Mouse (Mus musculus) embryonic facial prominence, embryonic 15.5 days (tissue): ENCODE data around the gene Ceacam20. TPM values are rescaled to one million over a fixed set of nuclear protein-coding genes. Genes with fewer than 3 reads are reported as not detected.
"Not testable (repeated sequence)": the region's sequence is repeated elsewhere in the genome, so short reads cannot be mapped to it uniquely, and the experiment has no call there.

ENCODE experiments used
- ATAC-seq: fragments of 200-750 bp; cut with Nextera tagmentation; 2 replicates; pipeline ENCODE4 v1.8.0; 2017; ENCODE audit warnings: low read depth, moderate TSS enrichment; ENCODE audit not compliant: insufficient number of reproducible peaks, low FRiP score, low TSS enrichment
- H3K27ac ChIP-seq: fragments of 300-500 bp; sonication (generic); replicated peaks from 2 replicates; pipeline ENCODE4 v1.5.1; 2015; ENCODE audit warnings: mild to moderate bottlenecking, inconsistent platforms
- H3K27me3 ChIP-seq: fragments of 300-500 bp; sonication (generic); 2 replicates; pipeline ENCODE4 v1.6.1; 2015; ENCODE audit warnings: inconsistent platforms
- H3K36me3 ChIP-seq: fragments of 300-500 bp; sonication (generic); 2 replicates; pipeline ENCODE4 v1.6.1; 2015; ENCODE audit warnings: mild to moderate bottlenecking, inconsistent platforms
- H3K4me1 ChIP-seq: fragments of 300-500 bp; sonication (generic); 2 replicates; pipeline ENCODE4 v1.6.1; 2015; ENCODE audit warnings: inconsistent platforms
- H3K4me2 ChIP-seq: fragments of 300-500 bp; sonication (generic); replicated peaks from 2 replicates; pipeline ENCODE4 v1.6.1; 2015; ENCODE audit warnings: mild to moderate bottlenecking, inconsistent platforms
- H3K4me3 ChIP-seq: fragments of 300-500 bp; sonication (generic); replicated peaks from 2 replicates; pipeline ENCODE4 v1.5.1; 2015; ENCODE audit warnings: mild to moderate bottlenecking, inconsistent platforms
- H3K9ac ChIP-seq: fragments of 300-500 bp; sonication (generic); 2 replicates; pipeline ENCODE4 v1.6.1; 2015; ENCODE audit warnings: inconsistent platforms
- H3K9me3 ChIP-seq: fragments of 300-500 bp; sonication (generic); replicated peaks from 2 replicates; pipeline ENCODE4 v1.6.1; 2016; ENCODE audit warnings: inconsistent platforms
- WGBS: fragments of 180-500 bp; shearing (Covaris S2); methylation state at CpG from one replicate; pipeline ENCODE4 v1.1.7; 2015; 5-methylcytosine and 5-hydroxymethylcytosine counted together
- polyA plus RNA-seq: library from polyadenylated mRNA; unstranded; fragments of >200 nt; fragmentation: Nextera tagmentation; extraction: Ambion mirVana; gene quantifications from 2 replicates; pipeline ENCODE4 v1.2.1, GENCODE M21; 2015

The Ceacam20 gene
- not detected in 2 replicates for polyA plus RNA-seq

DNA sequence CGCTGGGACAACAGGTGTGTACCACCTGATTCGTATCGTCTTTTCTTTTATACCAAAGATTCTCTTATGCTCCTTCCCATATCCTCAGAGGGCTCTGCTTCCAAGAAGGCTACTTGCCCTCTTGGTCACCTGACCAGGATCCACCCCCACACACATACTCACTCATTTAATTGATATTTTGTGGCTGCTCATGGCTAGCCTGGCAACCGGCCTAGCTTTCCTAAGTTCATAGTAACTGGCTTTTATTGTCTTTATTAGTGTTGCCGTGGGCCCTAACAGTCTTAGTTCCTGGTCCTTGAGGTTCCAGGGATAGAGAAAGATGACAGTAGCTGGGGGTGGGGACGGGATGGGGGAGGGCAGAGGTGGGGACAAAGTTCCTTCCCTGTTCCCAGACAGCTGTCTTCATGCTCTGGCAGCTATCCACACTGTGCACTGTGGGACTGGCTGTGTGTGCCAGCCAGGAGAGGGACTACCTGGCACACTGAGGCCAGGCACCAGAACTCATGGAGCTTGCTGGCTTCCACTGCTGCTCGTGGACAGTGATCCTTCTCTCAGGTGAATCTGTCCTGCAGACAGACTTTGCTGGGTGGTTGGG is at the start of gene Ceacam20:
Gene Ceacam20, plus strand, starts transcription at position 428 of the 595 bp plus-strand sequence.
- Histone ChIP-seq H3K4me3 (no peak within 1 kb of the TSS), H3K27ac (no peak within 1 kb of the TSS), H3K4me1 (no peaks in the 10 kb centered on the region), H3K4me2 (no peak within 1 kb of the TSS), H3K27me3 (no peaks in the 10 kb centered on the region), H3K36me3 (no peaks in the 10 kb centered on the region), H3K9ac (no peak within 1 kb of the TSS), H3K9me3 (no peaks in the 10 kb centered on the region)
- no peak for ATAC-seq
- WGBS = 82% methylated on average over 7 of the region's 7 CpGs

DNA sequence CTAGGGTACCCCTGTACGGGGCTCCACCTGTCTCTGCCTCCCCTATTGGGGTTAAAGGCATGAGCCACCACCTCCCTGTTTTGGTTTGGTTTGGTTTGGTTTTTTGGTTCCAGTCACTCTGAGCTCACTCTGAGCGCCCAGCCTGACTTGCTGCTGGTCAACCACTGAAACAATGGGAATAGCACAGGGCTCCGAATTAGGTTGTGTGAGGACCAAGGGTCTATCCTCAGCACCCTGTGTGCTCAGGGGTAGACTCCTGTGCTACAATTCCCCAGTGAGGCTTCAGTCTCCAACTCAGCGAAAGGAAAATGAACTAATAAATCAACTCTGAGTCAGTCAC is 45.1 kb upstream of the Ceacam20 start:
- peak overlapping the region; percentile 58 for H3K4me2 ChIP-seq
- H3K27me3 ChIP-seq = no peaks in the 10 kb centered on the region
- peak overlapping the region; percentile 9; the same call in 1 of the 2 replicates for H3K9ac ChIP-seq
- WGBS = 34% methylated on average over 4 of the region's 4 CpGs
- no peak overlapping the region for H3K27ac ChIP-seq
- no peaks in the 10 kb centered on the region for H3K9me3 ChIP-seq
- H3K4me3 ChIP-seq = peak overlapping the region; percentile 64
- peaks cover 8% of the 10 kb centered on the region for H3K4me1 ChIP-seq
- H3K36me3 ChIP-seq = peaks cover 21% of the 10 kb centered on the region
- no peak for ATAC-seq

DNA sequence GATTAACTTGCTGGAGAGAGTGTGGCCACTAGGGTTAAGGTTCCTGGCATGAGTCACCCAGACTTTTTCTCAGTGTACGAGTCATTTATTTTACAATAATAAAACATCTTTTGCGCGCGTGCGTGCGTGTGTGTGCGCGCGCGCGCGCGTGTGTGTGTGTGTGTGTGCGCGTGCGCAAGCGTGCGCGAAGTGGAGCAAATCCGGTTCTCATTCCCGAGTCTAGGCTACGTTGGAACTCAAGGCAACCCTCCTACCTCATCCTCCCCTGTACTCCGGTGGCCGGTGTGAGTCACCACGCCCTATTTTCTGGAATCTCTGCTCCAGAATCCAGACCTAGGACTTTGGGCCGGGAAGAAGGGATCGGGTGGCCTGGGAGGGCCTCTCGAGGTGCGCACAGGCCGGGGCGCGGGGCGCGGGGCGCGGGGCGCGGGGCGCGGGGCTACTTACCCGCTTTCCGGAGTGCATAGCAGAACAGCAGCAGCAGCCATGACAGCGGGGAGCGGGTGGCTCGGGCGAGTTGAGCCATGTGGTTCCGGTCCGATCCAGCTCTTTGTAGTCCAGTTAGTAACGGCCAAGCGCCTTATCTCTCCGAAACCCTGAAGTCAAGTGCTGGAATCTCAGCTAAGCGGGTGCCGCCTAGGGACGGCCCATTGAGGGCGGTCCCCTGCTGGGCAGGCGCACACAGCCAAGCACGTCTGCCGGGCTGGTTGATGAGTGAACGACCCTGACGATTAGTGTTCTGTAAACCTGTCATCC is 44.5 kb upstream of the Ceacam20 start, which contains the start of gene Pvr:
Gene Pvr, minus strand, starts transcription at position 655 of the 756 bp plus-strand sequence.
- H3K27ac ChIP-seq = peak within 1 kb of the TSS; percentile 74
- WGBS = 1% methylated on average over 60 of the region's 60 CpGs
- peak within 1 kb of the TSS; percentile 58 for H3K4me2 ChIP-seq

DNA sequence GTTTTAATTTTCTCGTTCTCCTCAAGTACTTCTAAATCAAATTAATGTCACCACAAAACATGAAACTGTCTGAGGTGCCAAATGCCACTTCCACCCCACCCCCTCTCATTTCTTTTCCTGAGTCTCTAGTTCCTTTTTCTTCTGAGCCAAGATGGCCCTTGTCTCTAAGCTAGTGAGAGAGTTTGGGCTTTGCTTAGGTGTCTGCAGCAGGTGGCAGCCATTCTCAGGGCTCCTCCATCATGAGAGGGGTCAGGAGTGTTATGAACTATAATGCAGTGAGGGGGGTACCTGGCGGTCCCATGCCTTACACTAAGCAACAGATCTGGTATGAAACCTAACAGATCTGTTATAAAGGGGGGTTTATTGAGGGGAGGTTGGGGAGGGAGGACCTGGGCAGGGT is 41.9 kb upstream of the Ceacam20 start:
- WGBS = 39% methylated on average over 2 of the region's 2 CpGs
- Histone ChIP-seq H3K27ac (no peak overlapping the region), H3K36me3 (0 out of 2 replicates have a peak, but pooled peaks cover under 1% of the 10 kb centered on the region), H3K4me1 (peaks cover 8% of the 10 kb centered on the region), H3K9me3 (no peaks in the 10 kb centered on the region), H3K27me3 (no peaks in the 10 kb centered on the region), H3K9ac (no peak overlapping the region), H3K4me2 (no peak overlapping the region), H3K4me3 (no peak overlapping the region)
- ATAC-seq = no peak

More for the DNA sequence above, 44.5 kb upstream of the Ceacam20 start, which contains the start of gene Pvr:
- H3K4me3 ChIP-seq = peak within 1 kb of the TSS; percentile 64
- peaks cover 19% of the 10 kb centered on the region for H3K36me3 ChIP-seq
- H3K4me1 ChIP-seq = peaks cover 8% of the 10 kb centered on the region
- peak; percentile 87 for ATAC-seq
- peak within 1 kb of the TSS; percentile 61 for H3K9ac ChIP-seq
- H3K27me3 ChIP-seq = no peaks in the 10 kb centered on the region
- H3K9me3 ChIP-seq = no peaks in the 10 kb centered on the region

DNA sequence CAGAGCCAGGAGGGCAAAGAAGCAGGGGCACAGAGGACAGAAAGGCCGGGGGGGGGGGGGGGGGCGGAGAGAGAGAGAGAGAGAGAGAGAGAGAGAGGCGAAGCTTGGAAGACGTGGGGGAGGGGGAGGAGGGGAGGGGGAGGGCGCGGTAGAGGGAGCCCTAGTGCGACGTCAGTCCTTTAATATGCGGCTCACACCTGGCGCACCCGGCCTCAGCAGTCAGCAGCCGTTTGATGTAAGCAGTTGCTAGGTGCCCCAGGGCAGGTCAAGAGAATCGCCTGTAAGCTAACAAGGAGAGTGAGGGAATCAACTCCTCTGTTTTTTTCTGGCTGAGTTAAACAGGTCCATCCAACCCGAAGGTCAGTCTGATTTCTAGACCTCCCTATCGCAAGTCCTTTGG is 41.4 kb upstream of the Ceacam20 start:
- Histone ChIP-seq H3K9me3 (no peaks in the 10 kb centered on the region), H3K27ac (no peak overlapping the region), H3K9ac (no peak overlapping the region), H3K4me3 (no peak overlapping the region), H3K27me3 (no peaks in the 10 kb centered on the region), H3K4me1 (peaks cover 8% of the 10 kb centered on the region), H3K4me2 (no peak overlapping the region), H3K36me3 (no peaks in the 10 kb centered on the region)
- WGBS = 7% methylated on average over 9 of the region's 15 CpGs
- ATAC-seq = no peak

DNA sequence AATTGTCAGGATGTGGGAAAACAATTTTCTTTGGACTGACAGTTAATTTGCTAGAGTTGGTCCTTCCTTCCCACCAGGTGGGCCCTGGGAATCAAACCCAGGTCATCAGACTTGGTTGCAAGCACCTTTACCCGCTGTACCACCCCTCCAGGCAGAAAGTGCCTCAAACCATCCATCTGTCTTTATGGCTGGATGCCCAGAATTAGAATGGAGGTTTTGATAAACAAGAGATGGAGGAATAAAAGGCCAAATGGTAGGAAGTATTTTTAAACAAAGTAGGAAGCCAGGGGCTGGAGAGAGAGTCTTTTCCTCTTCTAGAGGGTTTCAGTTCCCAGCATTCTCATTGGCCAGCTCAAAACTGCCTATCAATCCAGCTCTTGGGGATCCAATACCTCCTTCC is 39.8 kb upstream of the Ceacam20 start:
- Histone ChIP-seq H3K4me3 (no peak overlapping the region), H3K4me1 (peaks cover under 1% of the 10 kb centered on the region; the same call in 1 of the 2 replicates), H3K9ac (no peak overlapping the region), H3K9me3 (no peaks in the 10 kb centered on the region), H3K4me2 (no peak overlapping the region), H3K36me3 (no peaks in the 10 kb centered on the region), H3K27me3 (no peaks in the 10 kb centered on the region), H3K27ac (no peak overlapping the region)
- 66% methylated on average over 1 of the region's 1 CpGs for WGBS
- ATAC-seq = no peak

DNA sequence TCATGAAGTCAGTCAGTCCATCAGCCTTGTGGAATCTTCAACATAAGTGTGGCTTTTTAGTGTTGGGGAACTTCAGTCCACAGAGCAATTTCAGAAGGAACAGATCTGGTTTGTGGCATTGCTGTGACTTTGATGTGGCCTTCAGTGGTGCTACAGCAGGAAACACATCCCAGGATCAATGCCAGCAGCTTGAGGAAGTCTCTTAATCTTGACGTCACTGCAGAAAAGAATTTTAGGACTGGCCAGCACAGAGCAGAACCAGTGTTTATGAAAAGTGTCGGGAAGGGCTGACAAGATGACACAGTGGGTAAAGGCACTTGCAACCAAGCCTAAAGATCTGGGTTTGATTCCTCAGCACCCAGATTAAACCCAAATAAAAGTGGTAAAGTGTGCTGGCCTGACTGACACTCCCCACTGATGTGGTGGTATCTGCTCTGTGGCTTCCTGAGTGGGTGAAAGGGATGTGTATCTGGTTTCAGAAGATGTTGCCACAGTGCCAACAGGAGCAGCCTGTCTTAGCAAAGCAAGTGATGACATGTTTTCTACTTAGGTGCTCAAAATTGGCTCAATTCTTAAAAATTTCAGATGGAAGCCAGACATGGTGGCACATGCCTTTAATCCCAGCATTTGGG is 38.2 kb upstream of the Ceacam20 start:
- Histone ChIP-seq H3K36me3 (no peaks in the 10 kb centered on the region), H3K27me3 (peaks cover 7% of the 10 kb centered on the region), H3K4me2 (no peak overlapping the region), H3K9me3 (no peaks in the 10 kb centered on the region), H3K4me3 (no peak overlapping the region), H3K27ac (no peak overlapping the region), H3K9ac (no peak overlapping the region), H3K4me1 (no peaks in the 10 kb centered on the region)
- 51% methylated on average over 2 of the region's 2 CpGs for WGBS
- no peak for ATAC-seq

DNA sequence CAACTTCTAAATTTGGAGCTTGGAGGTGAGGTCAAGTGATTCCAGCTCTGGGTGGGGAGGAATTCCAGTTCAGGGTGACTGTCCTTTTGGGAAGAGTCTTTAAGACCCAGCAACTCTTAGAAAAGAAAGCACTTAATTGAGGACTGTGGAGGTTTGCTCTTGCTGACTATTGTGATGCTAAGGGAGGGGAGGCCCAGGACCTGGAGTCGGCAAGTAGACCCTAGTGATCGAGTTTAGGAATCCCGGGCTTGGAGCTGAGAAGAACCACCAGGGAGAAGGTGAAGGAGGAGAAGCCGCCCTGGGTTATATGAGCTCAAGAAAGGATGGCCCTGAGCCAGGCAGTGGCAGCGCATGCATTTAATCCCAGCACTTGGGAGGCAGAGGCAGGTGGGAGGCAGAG is 36.7 kb upstream of the Ceacam20 start:
- Histone ChIP-seq H3K27ac (no peak overlapping the region), H3K36me3 (no peaks in the 10 kb centered on the region), H3K4me3 (no peak overlapping the region), H3K9ac (no peak overlapping the region), H3K4me1 (0 out of 2 replicates have a peak, but pooled peaks cover 6% of the 10 kb centered on the region), H3K9me3 (no peaks in the 10 kb centered on the region), H3K4me2 (no peak overlapping the region), H3K27me3 (peaks cover 13% of the 10 kb centered on the region)
- ATAC-seq = no peak
- 64% methylated on average over 5 of the region's 5 CpGs for WGBS

DNA sequence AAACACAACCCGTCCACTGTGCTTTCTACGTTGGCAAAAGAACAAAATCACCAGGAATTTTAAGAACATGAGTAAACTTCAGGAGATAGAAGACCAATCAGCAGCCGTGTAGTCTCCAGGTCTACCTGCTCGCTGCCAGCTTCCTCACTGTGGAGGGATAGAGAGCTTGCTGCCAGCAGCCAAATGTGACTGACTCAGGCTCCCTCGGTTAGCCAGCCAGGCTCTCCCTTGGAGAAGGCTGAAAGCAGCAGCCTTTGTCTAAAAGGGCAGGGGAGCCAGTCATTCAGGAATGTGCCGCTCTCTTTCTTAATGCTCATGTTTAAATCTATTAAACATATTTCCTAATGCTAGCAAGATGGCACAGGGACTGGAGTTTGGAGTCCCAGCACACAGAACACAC is 34.7 kb upstream of the Ceacam20 start:
- H3K4me2 ChIP-seq, H3K4me3 ChIP-seq, H3K9me3 ChIP-seq, H3K9ac ChIP-seq, ATAC-seq, H3K27ac ChIP-seq, H3K36me3 ChIP-seq, H3K4me1 ChIP-seq: not testable (repeated sequence)
- WGBS = 69% methylated on average over 6 of the region's 6 CpGs
- H3K27me3 ChIP-seq = peaks cover 13% of the 10 kb centered on the region

DNA sequence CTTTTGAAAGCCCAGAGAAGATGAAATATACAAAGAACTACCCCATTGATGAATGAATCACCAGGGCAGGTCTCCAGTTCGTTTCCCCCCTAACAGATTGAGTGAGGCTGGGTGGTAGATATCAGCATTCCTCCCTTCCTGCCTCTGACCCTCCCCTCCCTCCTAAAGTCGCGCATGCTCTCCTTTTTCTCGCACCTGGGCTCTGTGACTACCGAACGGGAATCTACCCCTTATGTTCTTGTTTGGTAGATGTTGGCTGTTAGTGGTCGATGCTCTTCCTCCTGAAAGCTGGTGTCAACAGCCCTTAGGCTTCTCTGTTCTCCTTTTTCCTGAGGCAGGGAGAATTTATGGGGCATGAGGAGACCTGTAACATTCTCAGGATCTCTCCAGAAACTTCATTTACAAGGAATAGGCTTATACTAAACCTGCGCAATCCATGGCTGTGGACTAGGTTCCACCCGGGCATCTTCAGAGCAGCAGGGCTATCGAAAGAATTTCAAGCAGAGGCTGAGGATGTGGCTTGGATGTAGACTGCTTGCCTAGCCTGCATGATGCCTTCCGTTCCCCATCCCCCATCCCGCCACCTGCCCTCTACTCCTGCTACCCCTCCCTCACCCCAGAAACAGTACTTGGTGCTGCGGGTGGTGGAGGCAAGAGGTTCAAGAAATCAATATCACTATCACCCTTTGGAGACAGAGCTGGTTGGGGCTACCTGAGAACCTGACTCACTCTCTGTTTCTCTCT is 32.9 kb upstream of the Ceacam20 start:
- Histone ChIP-seq H3K4me1 (0 out of 2 replicates have a peak, but pooled peaks cover 6% of the 10 kb centered on the region), H3K4me3 (no peak overlapping the region), H3K9me3 (no peaks in the 10 kb centered on the region), H3K36me3 (no peaks in the 10 kb centered on the region), H3K27ac (no peak overlapping the region), H3K9ac (no peak overlapping the region), H3K4me2 (no peak overlapping the region), H3K27me3 (peaks cover 13% of the 10 kb centered on the region)
- no peak for ATAC-seq
- 25% methylated on average over 13 of the region's 13 CpGs for WGBS
